ENCODE assay signal across 16 mouse cellular contexts in genomic region chr17:73068321-73068992, GRCm38 (mm10). TPM values are rescaled to one million over a fixed set of nuclear protein-coding genes. Genes with fewer than 3 reads are reported as not detected.
DNase-seq lines count a peak whose midpoint lies in the region; ATAC-seq and TF ChIP-seq lines count a peak whose summit lies in the region.
"Had no signal": no experiment of that assay in that cellular context is flagged by ENCODE, and none has a peak within 500 bp of the region (broad histone marks: within the 10 kb centered on the region; RNA-seq: fewer than 3 reads in every experiment).

No protein-coding gene starts in this region.

- no peak for DNase-seq in kidney, adult 2 months
- DNase-seq in kidney, adult 8-10 months: no peak
- peak; percentile 85 for DNase-seq in 3T3-L1 (ENCODE audit: low read depth, low spot score)
- DNase-seq in liver, embryonic 13.5 days: no peak
- DNase-seq in adrenal gland, postnatal 10 days: no peak
- no peak for DNase-seq in thymus, postnatal 14 days
- DNase-seq in frontal cortex, postnatal 36 days (ENCODE audit: low spot score in 2 of 2): no peak
- DNase-seq: cerebellum, postnatal 14 days; kidney, postnatal 14 days; midbrain, embryonic 14.5 days; right cerebral cortex, postnatal 14 days had no signal

- H3K4me3 ChIP-seq in kidney, adult 2 months (ENCODE audit: insufficient read depth, low read depth, low read length): no peak overlapping the region
- no peak overlapping the region for H3K4me3 ChIP-seq in heart, embryonic 11.5 days (ENCODE audit: low read depth, low read length)
- H3K4me3 ChIP-seq in liver, embryonic 13.5 days (replicated peaks): no peak overlapping the region
- H3K4me3 ChIP-seq: liver, embryonic 15.5 days; neural tube, embryonic 15.5 days had no signal

- H3K9ac ChIP-seq in heart, embryonic 11.5 days (ENCODE audit: low read depth, low read length): no peak overlapping the region
- no peak overlapping the region for H3K9ac ChIP-seq in liver, embryonic 13.5 days
- H3K9ac ChIP-seq: liver, embryonic 15.5 days; neural tube, embryonic 15.5 days had no signal

- H3K27me3 ChIP-seq in kidney, adult 2 months (replicated peaks; ENCODE audit: control insufficient read depth, insufficient read depth, low read length): no peaks in the 10 kb centered on the region
- no peaks in the 10 kb centered on the region for H3K27me3 ChIP-seq in heart, embryonic 11.5 days (ENCODE audit: control insufficient read depth, insufficient read depth, low read length)
- no peaks in the 10 kb centered on the region for H3K27me3 ChIP-seq in liver, embryonic 13.5 days
- H3K27me3 ChIP-seq: CH12.LX; liver, embryonic 15.5 days; neural tube, embryonic 15.5 days had no signal

- H3K4me1 ChIP-seq in kidney, adult 2 months (ENCODE audit: control insufficient read depth, insufficient read depth, low read length): 0 out of 2 replicates have a peak, but pooled peaks cover 6% of the 10 kb centered on the region
- peaks cover 50% of the 10 kb centered on the region for H3K4me1 ChIP-seq in heart, embryonic 11.5 days (ENCODE audit: control insufficient read depth, insufficient read depth, low read length)
- H3K4me1 ChIP-seq in liver, embryonic 13.5 days (replicated peaks): 0 out of 2 replicates have a peak, but pooled peaks cover 4% of the 10 kb centered on the region
- H3K4me1 ChIP-seq: liver, embryonic 15.5 days had no signal

- 0 out of 2 replicates have a peak overlapping the region, but pooled peaks have one; percentile 49 for H3K27ac ChIP-seq in kidney, adult 2 months (ENCODE audit: insufficient read depth, low read depth, low read length)
- peak overlapping the region; percentile 87 for H3K27ac ChIP-seq in heart, embryonic 11.5 days (ENCODE audit: low read depth, low read length)
- 0 out of 2 replicates have a peak overlapping the region, but pooled peaks have one; percentile 9 for H3K27ac ChIP-seq in liver, embryonic 13.5 days
- H3K27ac ChIP-seq: neural tube, embryonic 15.5 days had no signal

- TF ChIP-seq CTCF in kidney, adult 2 months (conservative IDR thresholded peaks at IDR 0.05; ENCODE audit: insufficient read depth, insufficient read length, low read depth, low read length): no peak

- no peak for ATAC-seq in heart, embryonic 11.5 days (replicated peaks; ENCODE audit: insufficient number of reproducible peaks, low FRiP score, low TSS enrichment)
- ATAC-seq in liver, embryonic 13.5 days (ENCODE audit: low read depth): no peak
- ATAC-seq: forebrain, embryonic 16.5 days had no signal

- TF ChIP-seq POLR2A in kidney, adult 2 months (IDR thresholded peaks at IDR 0.05; ENCODE audit: low read depth, low read length): no peak

- 68% methylated on average over 10 of the region's 10 CpGs for WGBS in kidney, adult 2 months
- WGBS in heart, embryonic 11.5 days (ENCODE audit: insufficient replicate concordance): 56% methylated on average over 10 of the region's 10 CpGs
- 52% methylated on average over 10 of the region's 10 CpGs for WGBS in liver, embryonic 13.5 days (ENCODE audit: insufficient replicate concordance)

- H3K4me2 ChIP-seq in heart, embryonic 11.5 days: no peak overlapping the region
- no peak overlapping the region for H3K4me2 ChIP-seq in liver, embryonic 13.5 days
- H3K4me2 ChIP-seq: liver, embryonic 15.5 days; neural tube, embryonic 15.5 days had no signal

- no peaks in the 10 kb centered on the region for H3K36me3 ChIP-seq in kidney, adult 2 months (ENCODE audit: control insufficient read depth, insufficient read depth, low read length)
- H3K36me3 ChIP-seq in heart, embryonic 11.5 days (ENCODE audit: control insufficient read depth, insufficient read depth, low read length): no peaks in the 10 kb centered on the region
- no peaks in the 10 kb centered on the region for H3K36me3 ChIP-seq in liver, embryonic 13.5 days
- H3K36me3 ChIP-seq: liver, embryonic 15.5 days; neural tube, embryonic 15.5 days had no signal

- no peaks in the 10 kb centered on the region for H3K9me3 ChIP-seq in heart, embryonic 11.5 days (replicated peaks; ENCODE audit: control insufficient read depth, low read length)
- no peaks in the 10 kb centered on the region for H3K9me3 ChIP-seq in liver, embryonic 13.5 days (replicated peaks)
- H3K9me3 ChIP-seq: liver, embryonic 15.5 days; neural tube, embryonic 15.5 days had no signal

RNA-seq across cellular contexts. Expression of gene Lclat1, which starts 39.3 kb away (rescaled TPM):
- 17.3 and 18.8 TPM in 2 replicates for polyA plus RNA-seq in kidney, adult 2 months (2012; rRNA removed)
- 38.3 and 51.0 TPM in 2 replicates for polyA plus RNA-seq in heart, embryonic 11.5 days (2014; fragmentation: Nextera tagmentation; extraction: Ambion mirVana)
- 1.7 and 3.7 TPM in 2 replicates for polyA plus RNA-seq in liver, embryonic 13.5 days (2015; fragmentation: Nextera tagmentation; extraction: Ambion mirVana)
- 10 to 100 TPM; 35.3 to 39.1 TPM for total RNA-seq in adrenal gland, postnatal 10 days (2021)

Comparison
In these comparisons a context has a peak if more than half of its experiments do, and no peak if none do; other contexts are left out.
1. H3K27ac ChIP-seq: peak in every context shown above with its lines; median percentile 87 in heart, embryonic 11.5 days; 49 in kidney, adult 2 months; 9 in liver, embryonic 13.5 days.